Mouse (Mus musculus) c-Kit-positive CD71-positive TER-119-negative erythroid progenitor cells, embryonic 14.5 days (primary cell): Measurements from ENCODE around the gene Krtap31-2.

Experiments
- DNase-seq: peaks from one replicate; pipeline ENCODE4 v3.0.0-alpha.2; 2013; ENCODE audit warnings: low read depth

The Krtap31-2 gene

GRCm38 (mm10) chr11:99935991-99936390 is at the start of gene Krtap31-2:
TSS of gene Krtap31-2 (plus strand) at chr11:99936291.
- no peak for DNase-seq

- DNase-seq = no peak
Observed at GRCm38 (mm10) chr11:99907620-99908019, 28.5 kb upstream of the Krtap31-2 start, which contains the start of gene Krtap31-1. TSS of gene Krtap31-1 (plus strand) at chr11:99907920.

- no peak for DNase-seq
Observed at GRCm38 (mm10) chr11:99914451-99914850, 21.6 kb upstream of the Krtap31-2 start, which contains the start of gene Gm11565. TSS of gene Gm11565 (plus strand) at chr11:99914751.

- no peak for DNase-seq
Observed at GRCm38 (mm10) chr11:99937751-99938264, 1.7 kb downstream of the Krtap31-2 start.

- DNase-seq = no peak
Observed at GRCm38 (mm10) chr11:99948175-99948574, 12.1 kb downstream of the Krtap31-2 start, which contains the start of gene Krtap9-5. TSS of gene Krtap9-5 (plus strand) at chr11:99948475.

- no peak for DNase-seq
Observed at GRCm38 (mm10) chr11:99964213-99964612, 28.1 kb downstream of the Krtap31-2 start.

GRCm38 (mm10) chr11:99965961-99966360 is 29.9 kb downstream of the Krtap31-2 start:
- no peak for DNase-seq

GRCm38 (mm10) chr11:99978953-99979352 is 42.9 kb downstream of the Krtap31-2 start, which contains the start of gene Krtap29-1:
TSS of gene Krtap29-1 (minus strand) at chr11:99979053.
- DNase-seq = no peak

GRCm38 (mm10) chr11:99982731-99983130 is 46.6 kb downstream of the Krtap31-2 start:
- DNase-seq = no peak

- DNase-seq = no peak
Observed at GRCm38 (mm10) chr11:99983442-99983841, 47.4 kb downstream of the Krtap31-2 start.

GRCm38 (mm10) chr11:99985291-99986092 is 49.4 kb downstream of the Krtap31-2 start:
- no peak for DNase-seq

GRCm38 (mm10) chr11:99986180-99986647 is 50.1 kb downstream of the Krtap31-2 start, which contains the start of gene Krtap16-1:
TSS of gene Krtap16-1 (minus strand) at chr11:99986597.
- DNase-seq = no peak
